In the genomic region with DNA sequence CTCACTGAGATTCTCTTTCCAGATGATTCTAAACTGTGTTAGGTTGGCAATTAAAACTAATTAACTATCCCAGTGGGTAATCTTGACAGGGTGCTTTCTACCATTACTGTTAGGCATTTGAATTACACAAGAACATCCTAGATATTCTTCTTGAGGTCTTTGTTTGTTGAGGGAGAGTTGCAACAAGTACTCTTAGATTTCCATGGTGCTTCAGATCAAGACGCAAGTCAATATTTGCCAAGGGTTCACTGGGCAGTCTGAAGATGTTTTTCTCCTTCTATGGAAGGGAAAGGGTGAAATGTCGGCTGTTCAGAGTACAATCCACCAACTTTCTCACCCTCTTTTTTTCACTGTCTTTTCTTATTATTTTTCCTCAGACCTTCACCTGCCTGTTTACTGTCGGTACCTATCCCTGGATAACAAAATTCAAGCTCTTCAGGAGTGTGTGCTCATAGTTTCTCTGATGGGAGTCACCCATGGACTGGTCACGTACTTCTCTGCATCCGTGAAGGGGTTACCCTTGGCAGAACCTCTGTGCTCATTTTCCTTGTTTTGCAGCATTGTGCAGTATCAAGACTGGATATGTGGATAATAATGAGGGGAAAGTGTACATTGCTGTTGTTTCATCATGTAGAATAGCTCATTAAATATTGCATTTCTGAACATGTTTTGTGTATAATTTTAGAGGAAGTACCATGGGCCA, we compare ENCODE assay signal across 21 mouse cellular contexts. TPM values are rescaled to one million over a fixed set of nuclear protein-coding genes. Genes with fewer than 3 reads are reported as not detected.
"Had no signal": no experiment of that assay in that cellular context is flagged by ENCODE, and none has a peak within 500 bp of the region (broad histone marks: within the 10 kb centered on the region; RNA-seq: fewer than 3 reads in every experiment).

No protein-coding gene starts in this region.

- DNase-seq: liver, embryonic 13.5 days; liver, postnatal 0 days; lung, embryonic 14.5 days; right cerebral cortex, postnatal 14 days; thymus, adult 2 months; thymus, postnatal 25 days; thymus, postnatal 4 days had no signal

- H3K4me1 ChIP-seq: liver, embryonic 13.5 days; liver, embryonic 15.5 days; megakaryocyte, embryonic 14.5 days; midbrain, embryonic 13.5 days; midbrain, embryonic 15.5 days; neural tube, embryonic 12.5 days; stomach, embryonic 15.5 days had no signal

- H3K27ac ChIP-seq: liver, embryonic 13.5 days; liver, embryonic 15.5 days; macrophage; midbrain, embryonic 13.5 days; midbrain, embryonic 15.5 days; neural tube, embryonic 12.5 days; stomach, embryonic 15.5 days; stomach, postnatal 0 days had no signal

- H3K4me3 ChIP-seq: liver, embryonic 13.5 days; liver, embryonic 15.5 days; megakaryocyte, embryonic 14.5 days; midbrain, embryonic 13.5 days; midbrain, embryonic 15.5 days; neural tube, embryonic 12.5 days; stomach, embryonic 15.5 days had no signal

- H3K9me3 ChIP-seq: liver, embryonic 13.5 days; liver, embryonic 15.5 days; megakaryocyte, embryonic 14.5 days; midbrain, embryonic 13.5 days; midbrain, embryonic 15.5 days; neural tube, embryonic 12.5 days; stomach, embryonic 15.5 days had no signal

- H3K27me3 ChIP-seq: liver, embryonic 13.5 days; liver, embryonic 15.5 days; megakaryocyte, embryonic 14.5 days; midbrain, embryonic 13.5 days; midbrain, embryonic 15.5 days; neural tube, embryonic 12.5 days; stomach, embryonic 15.5 days had no signal

- H3K36me3 ChIP-seq: liver, embryonic 13.5 days; liver, embryonic 15.5 days; midbrain, embryonic 13.5 days; midbrain, embryonic 15.5 days; neural tube, embryonic 12.5 days; stomach, embryonic 15.5 days had no signal

- H3K4me2 ChIP-seq: liver, embryonic 11.5 days; liver, embryonic 13.5 days; liver, embryonic 15.5 days; lung, embryonic 14.5 days; midbrain, embryonic 11.5 days; midbrain, embryonic 13.5 days; midbrain, embryonic 15.5 days; neural tube, embryonic 12.5 days; stomach, embryonic 15.5 days had no signal

- H3K9ac ChIP-seq: liver, embryonic 13.5 days; liver, embryonic 15.5 days; liver, postnatal 0 days; lung, embryonic 14.5 days; midbrain, embryonic 13.5 days; midbrain, embryonic 15.5 days; neural tube, embryonic 12.5 days; stomach, embryonic 15.5 days had no signal

- ATAC-seq: liver, postnatal 0 days; midbrain, embryonic 13.5 days; midbrain, embryonic 15.5 days had no signal

RNA-seq across cellular contexts. Expression of gene Cst9, which starts 3.3 kb away (rescaled TPM):
- polyA plus RNA-seq: liver, embryonic 11.5 days; lung, embryonic 14.5 days; macrophage; midbrain, embryonic 11.5 days; midbrain, embryonic 13.5 days; midbrain, embryonic 15.5 days; midbrain, postnatal 0 days; neural tube, embryonic 12.5 days; neural tube, embryonic 14.5 days; spleen, adult 2 months; stomach, embryonic 15.5 days; stomach, postnatal 0 days; urinary bladder, adult 2 months had no signal

RNA-seq across cellular contexts. Expression of gene Cst13, which starts 18.3 kb away (rescaled TPM):
- polyA plus RNA-seq: liver, embryonic 11.5 days; liver, embryonic 13.5 days; liver, embryonic 15.5 days; liver, postnatal 0 days; lung, embryonic 14.5 days; macrophage; midbrain, embryonic 11.5 days; midbrain, embryonic 13.5 days; midbrain, embryonic 15.5 days; midbrain, postnatal 0 days; neural tube, embryonic 12.5 days; neural tube, embryonic 14.5 days; spleen, adult 2 months; stomach, embryonic 15.5 days; thymus, adult 2 months; urinary bladder, adult 2 months had no signal

RNA-seq across cellular contexts. Expression of gene 9230104L09Rik, which starts 26.6 kb away (rescaled TPM):
- polyA plus RNA-seq: liver, embryonic 11.5 days; liver, embryonic 13.5 days; liver, embryonic 15.5 days; liver, postnatal 0 days; lung, embryonic 14.5 days; macrophage; midbrain, embryonic 11.5 days; midbrain, embryonic 13.5 days; midbrain, embryonic 15.5 days; midbrain, postnatal 0 days; neural tube, embryonic 12.5 days; neural tube, embryonic 14.5 days; spleen, adult 2 months; stomach, embryonic 15.5 days; stomach, postnatal 0 days; urinary bladder, adult 2 months had no signal

RNA-seq across cellular contexts. Expression of gene Cst8, which starts 39.6 kb away (rescaled TPM):
- polyA plus RNA-seq: liver, embryonic 11.5 days; liver, embryonic 13.5 days; lung, embryonic 14.5 days; macrophage; midbrain, embryonic 11.5 days; midbrain, embryonic 13.5 days; midbrain, embryonic 15.5 days; midbrain, postnatal 0 days; neural tube, embryonic 12.5 days; neural tube, embryonic 14.5 days; spleen, adult 2 months; urinary bladder, adult 2 months had no signal
